Mouse (Mus musculus) heart, adult 2 months (tissue): ENCODE measurements around the gene Actl10.

Experiments used
- CTCF ChIP-seq: fragments of 200-600 bp; IDR thresholded peaks from 2 replicates; pipeline ENCODE4 v1.8.1; 2022; ENCODE audit warnings: antibody characterized with exemption, mild to moderate bottlenecking, moderate library complexity
- EP300 ChIP-seq: fragments of 200-500 bp; IDR thresholded peaks from 2 replicates; pipeline ENCODE4 v1.6.1; 2011; ENCODE audit warnings: low read depth, low read length, control low read depth; ENCODE audit not compliant: insufficient read depth
- POLR2A ChIP-seq: fragments of 200-500 bp; IDR thresholded peaks from 2 replicates; pipeline ENCODE4 v1.6.1; 2011; ENCODE audit warnings: mild to moderate bottlenecking, low read depth, low read length, control low read depth; ENCODE audit not compliant: insufficient read depth

DNA sequence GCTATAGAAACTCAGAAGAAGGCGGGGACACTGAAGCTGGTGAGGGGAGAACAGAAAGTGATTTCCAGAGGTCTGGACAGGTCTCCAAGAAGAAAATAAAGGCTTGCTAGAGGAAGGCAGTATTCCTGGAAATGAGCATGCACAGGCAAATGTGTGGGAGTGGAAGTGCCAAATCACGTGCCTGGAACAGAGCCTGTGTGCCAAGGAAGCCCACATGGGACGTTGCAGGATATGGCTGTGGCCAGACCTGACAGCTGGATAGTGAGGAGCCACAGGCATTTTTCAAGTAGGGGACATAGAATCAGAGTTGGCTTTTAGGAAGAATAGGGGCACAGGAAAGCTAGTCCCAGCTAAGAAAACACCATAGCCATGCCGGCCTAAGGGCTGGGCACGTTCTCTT lies 44.2 kb downstream of the Actl10 start:
- TF ChIP-seq POLR2A (no peak), CTCF (no peak), EP300 (no peak)
